Mouse (Mus musculus): ENCODE data around the gene Ptpn18.
"Not testable (repeated sequence)": the region's sequence is repeated elsewhere in the genome, so short reads cannot be mapped to it uniquely, and the experiment has no call there.

Gene Ptpn18

DNA sequence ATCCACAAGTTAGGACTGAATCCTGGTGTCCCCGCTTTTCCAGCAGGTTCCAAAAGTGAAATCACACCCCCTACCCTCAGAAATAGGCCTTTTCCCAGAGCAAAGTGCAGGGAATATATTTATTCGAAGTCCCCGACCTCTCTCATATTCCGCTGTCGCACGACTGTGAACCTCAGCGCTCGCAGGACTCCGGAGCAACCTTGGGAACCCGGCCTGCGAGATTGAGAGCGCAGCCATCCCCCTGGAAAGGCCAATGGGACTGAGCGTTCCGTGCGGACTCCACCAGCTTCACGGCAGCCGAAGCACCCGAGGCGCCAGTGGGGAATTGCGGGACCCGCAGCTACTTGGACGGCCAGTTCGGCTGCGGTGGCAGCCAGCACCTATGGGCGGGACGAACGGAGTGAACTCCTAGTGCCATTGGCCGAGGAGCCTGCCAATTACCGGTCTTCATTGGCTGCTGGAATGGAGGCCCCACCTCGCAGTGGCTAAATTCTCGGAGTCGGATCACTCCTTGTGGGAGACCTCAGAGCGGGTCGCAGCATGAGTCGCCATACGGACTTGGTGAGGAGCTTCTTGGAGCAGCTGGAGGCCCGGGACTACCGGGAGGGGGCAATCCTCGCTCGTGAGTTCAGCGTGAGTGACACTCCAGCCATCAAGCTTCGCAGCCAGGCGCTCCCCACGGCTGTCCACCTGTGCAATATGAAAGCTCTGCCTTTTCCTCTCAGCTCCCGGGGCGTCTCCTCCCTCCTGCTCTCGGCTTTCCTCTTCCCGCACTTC is at the start of gene Ptpn18:
Gene Ptpn18, plus strand, starts transcription at position 479 of the 777 bp plus-strand sequence.
- peak; percentile 83 for DNase-seq

DNA sequence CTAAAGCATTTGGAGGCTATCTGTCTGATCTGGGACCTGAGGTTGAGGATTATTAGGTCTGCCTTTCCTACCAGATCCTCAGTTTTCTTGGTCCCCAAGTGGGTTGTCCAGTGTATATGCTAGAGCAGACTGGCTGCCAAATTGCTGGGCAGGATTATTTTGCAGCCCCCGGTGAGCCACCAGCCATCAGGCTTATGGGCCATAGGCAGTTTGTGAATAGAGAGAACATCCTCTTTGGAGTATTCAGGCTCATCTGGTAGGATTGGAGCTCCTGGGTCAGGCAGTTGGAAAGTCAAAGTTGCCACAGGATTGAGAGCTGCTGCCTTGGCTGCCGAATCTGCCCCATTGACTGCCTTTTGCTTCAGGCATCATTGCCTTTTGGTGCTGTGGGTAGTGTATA is 31.1 kb upstream of the Ptpn18 start:
- DNase-seq = no peak

DNA sequence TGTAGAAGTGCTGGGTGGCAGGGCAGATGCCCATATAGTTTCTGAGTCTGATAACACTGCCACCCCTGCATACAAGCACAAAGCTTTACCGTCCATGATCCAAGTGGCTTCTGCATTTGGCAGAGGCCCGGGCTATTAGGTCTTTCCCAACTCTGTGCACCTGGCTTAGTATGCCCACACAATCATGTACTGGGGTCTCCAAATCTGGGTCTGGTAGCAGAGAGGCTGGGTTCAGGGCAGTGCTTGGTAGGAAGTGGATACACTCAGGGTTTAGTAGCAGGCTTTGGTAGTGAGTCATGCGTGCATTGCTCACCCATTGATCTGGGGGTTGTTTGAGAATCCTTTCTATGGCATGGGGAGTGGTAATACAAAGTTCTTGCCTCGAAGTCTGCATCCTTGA is 30.3 kb upstream of the Ptpn18 start:
- no peak for DNase-seq

DNA sequence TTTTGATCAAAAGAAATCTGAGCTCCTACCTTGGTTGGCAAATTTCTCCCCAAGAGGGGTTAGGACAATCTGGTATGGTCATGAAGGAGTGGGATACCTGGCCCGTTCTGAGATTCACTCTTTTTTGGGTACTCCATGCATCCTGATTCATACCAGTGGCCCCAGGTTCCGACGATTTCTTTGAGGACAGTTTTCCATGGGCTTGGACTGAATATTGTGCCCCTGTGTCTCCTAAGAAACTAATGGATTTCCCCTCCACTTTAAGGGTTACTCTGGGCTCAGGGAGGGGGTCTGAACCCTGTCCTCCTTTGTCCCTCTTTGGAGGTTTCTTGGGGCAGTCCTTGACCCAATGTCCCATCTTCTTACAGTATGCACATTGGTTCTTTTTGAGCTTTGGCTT is 28.6 kb upstream of the Ptpn18 start:
- DNase-seq = no peak

GRCm38 (mm10) chr1:34431431-34431830 is 28.1 kb upstream of the Ptpn18 start:
- no peak for DNase-seq

GRCm38 (mm10) chr1:34432411-34432775 is 27.2 kb upstream of the Ptpn18 start:
- DNase-seq = no peak

GRCm38 (mm10) chr1:34432776-34433481 is 26.6 kb upstream of the Ptpn18 start:
- DNase-seq = no peak

GRCm38 (mm10) chr1:34433891-34434521 is 25.6 kb upstream of the Ptpn18 start:
- no peak for DNase-seq

- DNase-seq = peak; percentile 87
Measured at GRCm38 (mm10) chr1:34434660-34435160, 24.9 kb upstream of the Ptpn18 start.

GRCm38 (mm10) chr1:34435371-34436120 is 24.0 kb upstream of the Ptpn18 start:
- DNase-seq = no peak

DNA sequence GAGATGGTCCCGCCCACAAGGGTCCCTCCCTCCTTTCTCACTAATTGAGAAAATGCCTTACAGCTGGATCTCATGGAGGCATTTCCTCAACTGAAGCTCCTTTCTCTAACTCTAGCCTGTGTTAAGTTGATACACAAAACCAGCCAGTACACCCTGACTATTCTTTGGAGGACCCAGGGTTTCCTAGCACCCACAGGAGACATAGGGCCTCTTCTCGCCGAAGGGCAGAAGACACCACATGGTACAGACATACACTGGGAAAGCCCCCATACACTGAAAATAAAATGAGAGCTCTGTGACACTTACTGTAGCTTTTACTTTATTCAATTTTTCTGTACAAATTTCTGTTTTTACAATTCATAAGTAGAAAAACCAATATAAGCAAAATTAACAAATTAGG is 23.2 kb upstream of the Ptpn18 start:
- DNase-seq = no peak

DNA sequence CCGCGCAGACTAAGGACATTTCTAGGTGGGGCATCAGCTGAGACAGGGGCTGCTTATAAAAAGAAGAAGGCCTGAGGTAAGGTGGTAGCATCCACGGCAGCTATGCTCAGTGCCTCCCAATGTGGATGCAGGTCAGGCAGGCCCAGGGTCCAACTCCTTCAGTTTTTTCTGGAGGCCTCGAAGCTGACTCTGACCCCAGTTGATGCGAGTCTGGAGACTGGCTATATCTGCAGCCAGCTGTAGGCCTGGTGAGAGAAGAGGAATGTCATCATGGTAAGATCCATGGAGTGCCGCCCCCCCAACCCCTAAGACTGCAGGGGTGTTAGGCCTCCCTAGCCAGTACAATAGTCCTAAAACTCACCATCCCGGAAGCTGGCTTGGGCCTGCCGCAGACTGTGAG is 22.2 kb upstream of the Ptpn18 start:
- not testable (repeated sequence) for DNase-seq

DNA sequence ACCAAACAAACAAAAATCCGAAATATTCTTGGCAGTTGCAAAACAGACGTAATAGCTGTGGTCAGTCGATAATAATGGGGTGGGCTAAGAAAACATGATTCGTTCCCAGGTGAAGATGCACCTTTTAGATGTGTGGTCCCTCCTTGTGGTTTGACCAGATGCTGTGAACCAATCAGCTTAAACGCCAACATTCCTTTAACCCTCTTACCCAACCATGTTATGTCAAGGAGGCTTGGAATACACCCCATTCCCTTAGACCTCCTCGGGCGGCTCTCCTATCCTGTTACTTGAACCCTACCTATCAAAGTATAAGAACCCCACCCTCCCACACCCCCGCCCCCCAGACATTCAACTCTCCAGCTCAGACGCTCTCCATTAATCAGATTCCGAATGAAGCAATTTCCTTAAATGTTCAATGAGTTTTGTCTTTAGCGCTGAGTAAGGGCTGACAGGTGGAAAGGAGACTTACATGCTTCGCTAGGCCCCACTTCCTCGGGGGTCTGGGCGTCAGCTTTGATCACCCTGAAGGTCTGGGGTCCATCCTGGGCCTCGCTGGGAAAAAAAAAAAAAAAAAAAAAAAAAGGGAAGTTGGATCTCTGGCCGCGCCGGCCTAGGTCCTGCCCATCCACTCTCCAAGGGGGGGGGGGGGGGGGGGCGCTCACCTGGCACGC is 21.0 kb upstream of the Ptpn18 start:
- no peak for DNase-seq

- peak; percentile 97 for DNase-seq
Measured at GRCm38 (mm10) chr1:34439215-34439960, 20.2 kb upstream of the Ptpn18 start, which contains the start of the genes Ccdc115 and Imp4. Ccdc115 (minus strand) TSS chr1:34439672. Imp4 (plus strand) TSS chr1:34439851.

DNA sequence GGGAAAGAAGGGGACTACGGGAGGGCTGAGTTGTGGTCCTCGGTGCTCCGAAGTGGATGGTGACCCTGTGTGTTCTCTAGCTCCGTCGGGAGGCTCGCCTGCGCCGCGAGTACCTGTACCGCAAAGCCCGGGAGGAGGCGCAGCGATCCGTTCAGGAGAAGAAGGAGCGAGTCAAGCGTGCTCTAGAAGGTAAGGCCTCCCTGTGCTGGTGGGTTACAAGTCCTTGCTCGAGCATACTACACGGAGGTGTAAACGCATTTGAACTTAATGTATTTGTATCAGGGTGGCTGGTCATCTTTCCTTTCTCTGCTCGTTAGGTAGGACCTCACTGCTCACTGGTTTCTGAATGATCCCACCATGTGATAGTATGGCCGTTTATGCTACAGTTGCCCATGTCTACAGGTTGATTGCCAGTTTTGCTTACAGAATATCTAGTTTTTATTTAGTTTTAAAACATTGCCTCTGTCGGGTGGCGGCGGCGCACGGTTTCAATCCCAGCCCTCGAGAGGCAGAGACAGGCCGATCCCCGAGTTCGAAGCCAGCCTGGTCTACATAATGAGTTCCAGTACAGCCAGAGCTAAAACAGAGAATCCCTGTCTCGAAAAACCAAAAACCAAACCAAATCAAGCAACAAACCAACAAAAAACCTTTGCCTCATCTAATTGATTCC is 19.5 kb upstream of the Ptpn18 start:
- DNase-seq = no peak

DNA sequence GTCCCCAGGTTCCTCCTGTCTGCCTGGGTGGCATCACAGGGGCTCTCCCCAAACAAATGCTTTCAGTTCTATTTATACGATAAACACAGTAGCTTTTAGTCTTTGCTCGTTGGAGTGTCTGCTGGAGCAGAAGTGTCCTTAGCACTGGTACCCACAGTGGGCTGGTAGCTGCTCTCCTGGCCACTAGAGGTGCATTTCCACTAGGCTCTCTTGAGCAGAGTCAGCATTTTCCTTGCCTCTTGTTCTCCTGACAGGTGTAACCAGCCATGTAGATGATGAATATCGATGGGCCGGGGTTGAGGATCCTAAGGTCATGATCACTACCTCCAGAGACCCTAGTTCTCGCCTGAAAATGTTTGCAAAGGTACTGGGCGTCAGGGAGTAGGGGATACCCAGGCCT is 16.4 kb upstream of the Ptpn18 start:
- DNase-seq = no peak

DNA sequence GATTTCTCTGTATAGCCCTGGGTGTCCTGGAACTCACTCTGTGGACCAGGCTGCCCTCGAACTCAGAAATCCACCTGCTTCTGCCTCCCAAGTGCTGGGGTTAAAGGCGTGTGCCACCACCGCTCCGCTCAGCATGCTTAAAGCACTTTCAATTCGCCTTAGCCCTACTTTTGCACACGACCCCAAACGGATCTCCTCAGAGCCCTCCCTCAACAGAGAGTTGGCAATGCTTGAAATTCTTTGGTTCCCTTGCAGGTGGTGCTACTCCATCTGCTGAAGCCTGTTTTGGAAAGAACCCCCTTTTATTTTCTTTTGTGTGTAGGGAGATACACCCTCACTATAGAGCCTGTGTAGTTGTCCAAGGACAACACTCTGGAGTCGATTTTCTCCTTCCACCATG is 1.1 kb upstream of the Ptpn18 start:
- no peak for DNase-seq

GRCm38 (mm10) chr1:34460061-34460441 is 489 bp downstream of the Ptpn18 start:
- DNase-seq = no peak

DNA sequence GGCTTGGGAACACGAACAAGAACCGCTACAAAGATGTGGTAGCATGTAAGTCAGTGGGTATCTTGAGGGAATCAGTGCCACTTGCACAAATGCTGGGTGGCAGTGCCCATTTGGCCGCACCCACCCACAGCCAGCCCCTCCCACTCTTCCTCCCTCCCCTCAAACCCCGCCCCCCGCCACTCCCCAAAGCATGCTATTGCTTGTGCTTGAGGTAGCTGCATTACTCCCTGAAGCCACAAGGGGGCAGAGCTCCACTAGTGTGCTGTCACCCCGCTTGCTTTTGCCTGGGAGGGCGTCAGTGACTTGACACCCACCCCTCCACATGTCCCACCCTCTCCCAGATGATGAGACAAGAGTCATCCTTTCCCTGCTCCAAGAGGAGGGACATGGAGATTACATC is 3.2 kb downstream of the Ptpn18 start:
- DNase-seq = peak; percentile 60

DNA sequence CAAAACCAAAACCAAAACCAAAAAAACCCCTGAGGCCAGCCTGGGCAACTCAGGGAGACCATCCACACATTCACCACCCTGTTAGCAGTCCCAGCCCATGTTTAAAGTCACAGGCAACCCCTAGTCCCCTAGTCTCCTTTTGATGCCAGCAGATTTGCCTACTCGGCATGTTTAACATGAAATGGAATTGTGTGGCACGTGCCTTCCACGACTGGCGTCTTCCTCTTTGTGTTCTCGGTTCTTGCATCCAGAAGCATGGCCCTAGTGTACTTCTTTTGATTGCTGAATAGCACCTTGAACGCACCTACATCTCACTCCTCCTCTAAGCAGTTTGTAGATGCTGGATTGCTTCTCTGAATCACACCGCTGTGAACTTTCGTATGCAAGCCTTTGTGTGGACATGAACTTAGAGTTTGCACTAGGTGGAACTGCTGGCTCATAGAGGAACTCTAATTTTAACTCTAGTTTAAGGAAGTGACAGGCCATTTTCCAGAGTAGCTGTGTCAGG is 4.8 kb downstream of the Ptpn18 start:
- DNase-seq = no peak

- no peak for DNase-seq
Measured at GRCm38 (mm10) chr1:34465445-34465844, 5.9 kb downstream of the Ptpn18 start.

Measured in layer of hippocampus, adult 9-11 months (tissue).